Mouse (Mus musculus) 3T3-L1 (cell line): Measurements from ENCODE around the gene Gm29106.
"Not testable (repeated sequence)": the region's sequence is repeated elsewhere in the genome, so short reads cannot be mapped to it uniquely, and the experiment has no call there.

ENCODE experiments used
- DNase-seq: peaks from one replicate; pipeline ENCODE4 v3.0.0-alpha.2; 2015; ENCODE audit warnings: low read depth, low spot score

Gene Gm29106

GRCm38 (mm10) chr1:118176242-118176641, at the start of gene Gm29106:
Gene Gm29106, plus strand, starts transcription at chr1:118176542.
- DNase-seq: not testable (repeated sequence)

GRCm38 (mm10) chr1:118228540-118228939, 52.2 kb downstream of the Gm29106 start:
- DNase-seq: no peak

- no peak for DNase-seq
Observed at GRCm38 (mm10) chr1:118236032-118236431, 59.7 kb downstream of the Gm29106 start.
